Mouse (Mus musculus) cerebellum, postnatal 36 days (tissue): ENCODE results near the gene 1700056E22Rik.

Experiments used
- DNase-seq, 2 experiments: peaks; one replicate each; pipeline ENCODE4 v3.0.0; 2021 to 2022; ENCODE audit warnings: mixed read lengths in 2 of 2

1700056E22Rik gene

DNA sequence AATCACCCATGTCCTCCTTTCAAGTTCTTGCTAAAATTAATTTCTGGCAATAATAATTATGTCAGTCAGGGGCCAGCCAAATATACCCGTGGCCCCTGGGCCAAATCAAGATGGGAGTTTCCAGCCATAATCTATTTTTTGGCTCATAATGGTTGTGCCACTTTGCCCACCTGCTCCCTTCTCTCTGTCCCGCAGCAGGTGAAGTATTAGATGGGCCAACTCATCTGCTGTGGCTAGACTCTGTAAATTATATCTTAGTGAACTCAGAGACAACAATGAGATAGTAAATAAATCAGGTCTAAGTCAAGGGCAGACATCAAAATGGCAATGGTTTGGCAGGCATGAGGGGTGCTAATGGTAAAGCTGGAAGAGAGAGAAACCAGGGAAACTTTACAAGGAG is 16.5 kb downstream of the 1700056E22Rik start:
- no peak for DNase-seq

DNA sequence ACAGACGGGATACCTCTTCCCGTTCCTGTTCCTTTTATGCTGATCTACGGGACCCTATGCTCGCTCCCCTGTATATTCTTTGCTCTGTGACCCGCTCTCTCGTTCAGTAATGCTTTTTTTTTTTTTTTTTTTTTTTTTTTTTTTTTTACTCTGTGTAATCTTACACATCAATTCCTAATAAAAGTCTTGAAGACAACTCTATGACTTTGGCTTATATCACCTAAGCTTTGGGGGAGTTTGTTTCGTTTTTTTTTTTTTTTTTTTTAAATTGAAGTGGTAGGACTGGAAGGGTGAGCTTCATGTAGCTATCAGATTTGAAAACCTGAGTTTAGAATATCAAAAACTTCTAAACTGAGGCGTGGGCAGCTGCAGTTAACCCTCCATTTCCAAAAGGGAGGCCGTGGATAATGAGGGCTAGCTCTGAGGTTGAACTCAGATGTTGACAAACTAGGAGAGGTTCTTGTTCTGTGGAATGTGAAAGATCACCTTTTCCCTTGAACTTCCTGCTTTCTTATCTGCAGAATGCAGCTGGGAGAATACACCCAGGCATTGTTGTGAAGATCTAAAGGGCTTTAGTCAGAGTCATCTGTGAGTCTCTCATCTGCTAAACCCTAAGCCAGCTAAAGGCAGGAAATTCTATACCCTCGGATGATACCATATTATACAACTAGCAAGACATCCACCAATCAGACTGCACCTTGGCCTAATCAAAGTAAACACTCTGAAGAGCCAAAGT is 17.9 kb downstream of the 1700056E22Rik start:
- no peak for DNase-seq

DNA sequence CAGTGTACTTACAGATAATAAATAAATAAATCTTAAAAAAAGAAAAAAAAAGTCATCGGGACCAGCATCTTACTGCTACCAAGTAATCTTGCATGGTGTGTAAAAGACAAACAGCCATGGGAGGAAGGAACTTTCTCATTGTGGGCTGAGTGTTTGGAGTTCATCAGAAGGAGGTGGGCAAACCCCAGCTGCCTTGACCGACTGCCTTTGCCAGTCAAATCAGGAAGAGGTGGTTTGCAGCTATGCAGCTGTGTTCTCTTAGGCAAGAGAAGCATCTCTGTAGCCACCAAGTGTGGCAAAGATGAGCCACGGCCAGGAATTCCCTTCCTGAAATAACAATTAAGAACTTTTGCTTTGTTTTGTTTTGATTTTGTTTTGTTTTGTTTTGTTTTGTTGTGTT is 20.0 kb downstream of the 1700056E22Rik start:
- DNase-seq = no peak

DNA sequence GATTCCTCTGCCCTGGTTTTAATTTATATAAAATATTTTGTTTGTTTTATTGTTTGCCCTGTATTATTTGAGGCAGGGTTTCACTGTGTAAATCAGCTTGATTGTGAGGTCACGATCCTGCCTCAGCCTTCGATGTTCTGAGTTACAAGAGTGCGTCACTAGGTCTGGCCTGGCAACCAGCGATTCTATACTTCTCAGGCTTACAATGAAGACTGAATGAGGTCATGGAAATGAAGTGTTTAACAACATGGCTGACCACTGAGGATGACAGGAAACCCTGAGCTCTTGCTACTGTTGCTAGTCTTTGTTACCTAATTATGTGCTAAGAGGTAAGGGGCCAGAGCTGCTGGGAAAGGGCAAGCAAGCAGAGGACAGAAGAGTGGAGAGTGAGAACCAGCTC is 21.0 kb downstream of the 1700056E22Rik start, which contains the start of gene Dusp10:
Gene Dusp10, plus strand, starts transcription at position 197 of the 400 bp plus-strand sequence.
- no peak for DNase-seq

DNA sequence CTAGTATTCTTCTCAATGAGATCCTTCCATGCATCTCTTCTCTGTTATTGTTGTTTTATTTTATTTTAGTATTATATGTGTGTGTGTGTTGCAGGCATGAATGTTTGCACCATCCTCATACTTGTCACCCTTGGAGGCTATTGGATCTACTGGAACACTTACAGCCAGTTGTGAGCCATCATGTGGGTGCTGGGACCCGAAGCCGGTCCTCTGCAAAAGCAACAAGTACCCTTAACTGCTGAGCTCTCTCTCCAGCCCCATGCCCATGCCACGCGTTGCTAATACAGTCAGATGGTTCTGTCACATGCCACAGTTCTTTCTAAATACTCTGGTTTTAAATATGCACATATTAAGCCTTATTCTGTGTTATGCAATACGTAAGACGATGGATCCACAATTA is 22.8 kb downstream of the 1700056E22Rik start:
- DNase-seq = no peak

DNA sequence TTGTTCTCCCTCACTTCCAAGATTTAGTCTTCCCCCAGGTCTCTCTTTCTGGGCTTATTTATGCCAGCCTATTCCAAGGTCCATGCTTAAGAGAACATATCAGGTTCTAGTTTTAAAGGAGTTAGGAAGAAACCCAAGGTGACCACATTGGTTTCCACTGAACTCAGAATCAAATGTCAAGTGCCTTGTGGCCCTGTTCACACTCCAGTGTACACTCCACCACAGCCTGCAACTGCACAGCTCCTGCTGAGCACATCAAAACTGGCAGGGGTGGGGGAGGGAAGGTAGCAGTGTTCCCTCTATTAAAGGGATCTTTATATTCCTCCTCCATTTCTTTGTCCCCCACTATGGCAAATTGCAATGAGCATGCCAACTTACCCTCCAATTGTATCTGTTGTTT is 28.0 kb downstream of the 1700056E22Rik start:
- no peak for DNase-seq

DNA sequence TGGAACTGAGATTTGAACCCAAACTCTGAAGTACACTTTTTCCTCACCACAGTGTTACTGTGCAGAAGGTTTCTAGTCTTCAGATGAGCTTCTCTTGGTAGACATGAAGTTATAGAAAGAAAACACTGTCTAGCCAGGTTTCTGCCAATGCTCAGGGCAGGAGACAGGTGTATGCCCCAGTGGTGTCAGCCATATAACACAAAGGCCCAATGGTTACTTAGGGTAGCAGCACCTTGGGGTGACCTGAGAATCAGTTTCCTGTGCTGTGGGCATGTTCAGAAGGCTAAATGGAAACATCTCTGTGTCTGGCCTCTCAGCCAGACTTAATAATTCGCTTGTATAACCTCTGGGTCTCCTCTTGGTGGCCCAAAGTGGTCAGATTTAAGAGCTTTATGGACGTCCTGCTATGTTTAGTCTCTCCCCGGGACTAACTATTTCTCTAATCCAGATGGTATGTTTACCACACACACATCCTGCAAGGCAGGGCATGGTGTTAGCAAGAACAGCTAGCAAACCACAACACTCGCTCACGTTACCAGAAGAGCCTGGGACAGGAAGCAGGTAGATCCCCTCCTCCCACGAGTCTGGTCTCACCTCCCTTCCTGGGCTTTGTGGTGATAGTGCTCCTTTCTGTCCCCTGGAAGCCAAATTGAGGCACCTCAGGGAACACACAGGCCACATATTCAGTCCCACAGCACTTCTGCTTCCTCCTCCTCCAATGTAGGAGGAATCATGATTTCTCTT is 28.6 kb downstream of the 1700056E22Rik start:
- no peak for DNase-seq

DNA sequence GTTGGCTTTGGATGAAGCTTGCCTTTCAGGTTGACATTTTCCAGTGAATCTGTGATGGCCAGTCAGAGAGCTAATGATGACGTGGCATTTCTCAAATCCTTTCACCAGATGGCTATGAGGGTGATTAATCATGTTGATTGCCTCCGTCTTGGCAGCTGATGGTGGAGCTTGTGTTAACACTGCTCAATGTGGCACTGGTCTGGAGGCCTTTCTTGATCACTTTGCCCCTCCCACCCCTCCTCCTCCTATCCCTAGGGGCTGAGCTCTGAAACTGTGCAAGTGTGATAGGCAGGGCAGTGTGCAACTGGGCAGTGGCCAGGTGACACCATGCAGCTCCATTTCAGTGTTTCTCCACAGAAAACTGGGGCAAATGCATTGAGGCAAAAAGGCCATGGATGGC is 29.8 kb downstream of the 1700056E22Rik start:
- no peak for DNase-seq

DNA sequence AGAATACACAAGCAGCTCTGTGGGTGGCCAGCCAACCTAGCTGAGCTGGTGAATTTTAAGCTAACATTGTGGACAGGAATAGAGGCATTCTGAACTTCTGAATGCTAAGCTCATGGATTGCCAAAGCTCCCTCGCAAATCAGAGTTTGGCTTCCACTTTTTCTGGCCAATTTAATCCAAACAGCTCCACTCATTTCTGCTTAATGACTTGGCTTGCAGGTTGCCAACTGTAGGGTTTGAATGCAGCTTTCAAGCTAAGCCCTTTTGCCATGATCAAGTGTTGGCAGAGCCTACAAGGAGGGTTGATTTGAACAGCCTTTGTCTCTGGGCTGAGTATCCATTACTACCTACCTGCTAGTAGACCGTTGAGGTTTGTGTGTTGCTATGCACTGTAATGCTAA is 31.6 kb downstream of the 1700056E22Rik start:
- no peak for DNase-seq

DNA sequence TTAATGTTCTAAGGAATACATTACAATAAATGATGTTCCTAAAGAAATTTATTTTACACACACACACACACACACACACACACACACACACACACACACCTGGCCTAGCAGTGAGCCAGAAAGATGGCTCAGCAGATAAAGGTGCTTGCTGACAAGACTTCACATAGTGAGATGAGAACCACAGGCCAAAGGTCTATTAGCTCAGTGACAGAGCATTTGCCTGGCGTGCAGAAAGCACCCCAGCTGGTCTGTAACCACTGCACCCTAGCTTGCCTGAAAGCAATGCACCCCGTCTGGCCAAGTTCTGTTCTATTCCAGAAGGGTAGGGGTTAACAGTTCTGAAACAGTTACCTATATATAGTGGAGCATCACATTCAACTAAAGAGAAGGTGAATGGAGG is 36.9 kb downstream of the 1700056E22Rik start:
- no peak for DNase-seq

DNA sequence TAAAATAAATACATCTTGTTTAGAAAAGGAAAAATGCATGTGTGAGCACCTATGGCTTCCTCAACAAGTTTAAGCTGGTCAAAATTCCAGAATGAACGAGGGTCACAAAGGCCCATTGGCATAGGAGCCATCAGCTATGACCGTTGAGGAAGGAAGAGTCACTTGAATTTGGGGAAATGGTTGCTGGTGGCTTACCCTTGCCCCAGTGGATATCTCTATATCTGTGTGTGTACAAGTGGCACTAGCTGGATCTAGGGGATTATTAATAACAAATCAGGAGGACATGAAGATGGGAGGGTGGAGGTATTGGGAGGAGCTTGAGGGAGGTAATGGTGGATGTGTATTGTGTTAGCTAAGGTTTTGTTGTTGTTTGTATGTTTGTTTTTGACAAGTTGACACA is 42.2 kb downstream of the 1700056E22Rik start:
- no peak for DNase-seq

DNA sequence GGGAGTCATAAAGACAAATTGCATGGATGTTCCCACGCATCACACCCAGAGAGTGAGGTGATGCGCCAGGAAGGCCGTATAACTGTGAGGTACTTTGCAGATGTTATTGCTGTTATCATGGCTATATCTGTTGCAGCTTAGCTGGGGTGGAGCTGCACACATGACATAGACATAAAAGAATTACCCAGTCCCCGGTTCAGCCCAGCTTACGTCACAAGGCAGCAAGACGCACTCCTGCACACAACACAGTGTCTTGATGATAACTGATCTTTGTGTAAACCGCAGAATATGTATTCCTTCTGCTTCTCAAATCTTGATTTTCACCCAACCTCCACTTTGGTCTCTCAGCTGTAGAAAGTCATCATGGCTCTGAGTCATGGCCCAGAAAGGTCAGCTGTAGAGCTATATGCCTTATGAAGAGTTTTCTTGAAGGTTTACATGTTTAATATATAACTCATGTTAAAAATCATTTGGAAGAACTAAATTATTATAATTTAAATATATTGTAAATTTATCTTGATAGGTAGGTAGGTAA is 46.3 kb downstream of the 1700056E22Rik start:
- DNase-seq = no peak
